Mouse (Mus musculus): Measurements from ENCODE around the gene Elp6.
A peak's percentile ranks its signal among the peaks of the same experiment; 100 is the strongest.

DNA sequence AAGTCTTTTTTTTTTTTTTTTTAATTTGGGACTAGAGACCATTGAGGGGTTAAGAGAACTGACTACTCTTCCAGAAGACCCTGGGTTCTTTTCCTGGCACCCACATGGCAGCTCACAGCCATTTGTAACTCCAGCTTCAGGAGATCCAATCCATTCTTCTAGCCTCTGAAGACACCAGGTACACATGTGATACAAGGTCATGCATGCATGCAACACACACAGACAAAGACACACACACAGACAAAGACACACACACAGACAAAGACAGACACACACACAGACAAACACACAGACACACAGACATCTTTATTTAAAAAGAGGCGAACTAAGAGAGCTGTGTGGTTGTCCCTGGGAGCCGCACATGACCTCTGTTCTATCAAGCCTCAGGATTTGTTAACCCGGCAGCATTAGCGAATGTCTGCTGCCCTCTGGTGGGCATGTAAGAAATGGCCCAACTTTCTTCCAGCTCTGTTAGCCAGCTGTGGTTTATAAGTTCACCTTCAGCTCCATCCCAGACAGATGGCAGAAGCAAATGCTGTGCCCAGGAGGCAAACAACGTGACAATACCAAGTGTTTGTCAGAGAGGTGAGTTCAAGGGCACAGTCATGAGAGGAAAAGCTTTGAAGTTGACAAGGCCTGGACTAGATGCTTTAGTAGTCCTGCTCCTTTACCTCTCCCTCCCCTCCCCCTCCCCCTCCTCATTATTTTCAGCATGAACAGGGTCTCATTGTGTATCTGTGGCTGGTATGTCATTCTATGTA is 7.9 kb upstream of the Elp6 start:
- peak; percentile 96 for TF ChIP-seq CTCF (conservative IDR thresholded peaks at IDR 0.05; ENCODE audit: insufficient read depth, insufficient read length, low read depth, low read length)
- no peak for TF ChIP-seq POLR2A (IDR thresholded peaks at IDR 0.05; ENCODE audit: low read depth, low read length)
